Mouse (Mus musculus) forebrain, embryonic 14.5 days (tissue): Measurements from ENCODE around the gene Acox1. TPM values are rescaled to one million over a fixed set of nuclear protein-coding genes. Genes with fewer than 3 reads are reported as not detected.
A peak's percentile ranks its signal among the peaks of the same experiment; 100 is the strongest.

Experiments
- ATAC-seq: fragments of 200-750 bp; cut with Nextera tagmentation; 2 replicates; pipeline ENCODE4 v1.8.0; 2017; ENCODE audit warnings: mild to moderate bottlenecking, moderate library complexity
- DNase-seq: peaks from one replicate; pipeline ENCODE4 v3.0.0-alpha.2; 2015; ENCODE audit warnings: low spot score
- H3K27ac ChIP-seq: fragments of 300-500 bp; sonication (generic); 2 replicates; pipeline ENCODE4 v1.5.1; 2014; ENCODE audit warnings: low read depth, mild to moderate bottlenecking, control low read depth, low read length, moderate library complexity
- H3K27me3 ChIP-seq: fragments of 300-500 bp; sonication (generic); replicated peaks from 2 replicates; pipeline ENCODE4 v1.6.1; 2014; ENCODE audit warnings: low read length, control low read depth, mixed read lengths; ENCODE audit not compliant: control insufficient read depth, insufficient read depth
- H3K36me3 ChIP-seq: fragments of 300-500 bp; sonication (generic); 2 replicates; pipeline ENCODE4 v1.6.1; 2014; ENCODE audit warnings: low read length, control low read depth; ENCODE audit not compliant: control insufficient read depth, insufficient read depth
- H3K4me1 ChIP-seq: fragments of 300-500 bp; sonication (generic); 2 replicates; pipeline ENCODE4 v1.6.1; 2014; ENCODE audit warnings: antibody characterized with exemption, low read length, control low read depth; ENCODE audit not compliant: control insufficient read depth, insufficient read depth
- H3K4me2 ChIP-seq: fragments of 300-500 bp; sonication (generic); 2 replicates; pipeline ENCODE4 v1.6.1; 2014; ENCODE audit warnings: mild to moderate bottlenecking, control low read depth, low read length
- H3K4me3 ChIP-seq: fragments of 300-500 bp; sonication (generic); 2 replicates; pipeline ENCODE4 v1.5.1; 2014; ENCODE audit warnings: low read depth, low read length, control low read depth
- H3K9ac ChIP-seq: fragments of 300-500 bp; sonication (generic); 2 replicates; pipeline ENCODE4 v1.6.1; 2014; ENCODE audit warnings: mild to moderate bottlenecking, low read length, control low read depth, moderate library complexity
- H3K9me3 ChIP-seq: fragments of 300-500 bp; sonication (generic); replicated peaks from 2 replicates; pipeline ENCODE4 v1.6.1; 2016; ENCODE audit warnings: low read length, control low read depth, mixed read lengths; ENCODE audit not compliant: control insufficient read depth
- WGBS: fragments of 180-500 bp; shearing (Covaris S2); extraction: QIAGEN DNeasy Blood & Tissue Kit; methylation state at CpG from one replicate; pipeline ENCODE4 v1.1.7; 2014; 5-methylcytosine and 5-hydroxymethylcytosine counted together
- polyA plus RNA-seq: library from polyadenylated mRNA; unstranded; fragments of >200 nt; fragmentation: Nextera tagmentation; extraction: Ambion mirVana; gene quantifications from 2 replicates; pipeline ENCODE4 v1.2.1, GENCODE M21; 2014

The Acox1 gene
- polyA plus RNA-seq, 1 experiment from 2014 or later = 48.1 TPM

DNA sequence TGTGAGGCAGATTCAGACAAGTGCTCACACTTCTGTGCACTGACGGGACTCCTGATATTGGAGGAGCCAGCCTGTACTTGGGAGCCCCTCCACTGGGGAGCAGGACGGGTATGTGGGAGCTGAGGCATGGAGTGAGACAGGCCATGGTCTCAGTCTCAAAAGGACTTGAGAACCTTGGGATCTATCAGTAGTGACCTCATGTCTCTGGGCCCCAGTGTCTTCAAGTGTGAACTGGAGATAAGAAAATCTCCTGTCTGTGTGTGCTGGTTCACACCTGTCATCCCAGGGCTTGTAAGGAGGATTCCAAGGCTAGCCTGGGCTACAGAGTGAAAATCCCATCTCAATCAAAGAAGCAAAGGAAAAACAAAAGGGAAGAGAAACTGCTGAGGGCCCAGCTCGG lies 55.4 kb downstream of the Acox1 start:
- Histone ChIP-seq H3K9ac (no peak overlapping the region), H3K27me3 (no peaks in the 10 kb centered on the region), H3K27ac (no peak overlapping the region), H3K9me3 (no peaks in the 10 kb centered on the region), H3K4me3 (no peak overlapping the region), H3K4me1 (no peaks in the 10 kb centered on the region), H3K4me2 (no peak overlapping the region), H3K36me3 (peaks cover 72% of the 10 kb centered on the region)
- WGBS = 89% methylated on average over 3 of the region's 3 CpGs
- ATAC-seq (no peak), DNase-seq (no peak)

DNA sequence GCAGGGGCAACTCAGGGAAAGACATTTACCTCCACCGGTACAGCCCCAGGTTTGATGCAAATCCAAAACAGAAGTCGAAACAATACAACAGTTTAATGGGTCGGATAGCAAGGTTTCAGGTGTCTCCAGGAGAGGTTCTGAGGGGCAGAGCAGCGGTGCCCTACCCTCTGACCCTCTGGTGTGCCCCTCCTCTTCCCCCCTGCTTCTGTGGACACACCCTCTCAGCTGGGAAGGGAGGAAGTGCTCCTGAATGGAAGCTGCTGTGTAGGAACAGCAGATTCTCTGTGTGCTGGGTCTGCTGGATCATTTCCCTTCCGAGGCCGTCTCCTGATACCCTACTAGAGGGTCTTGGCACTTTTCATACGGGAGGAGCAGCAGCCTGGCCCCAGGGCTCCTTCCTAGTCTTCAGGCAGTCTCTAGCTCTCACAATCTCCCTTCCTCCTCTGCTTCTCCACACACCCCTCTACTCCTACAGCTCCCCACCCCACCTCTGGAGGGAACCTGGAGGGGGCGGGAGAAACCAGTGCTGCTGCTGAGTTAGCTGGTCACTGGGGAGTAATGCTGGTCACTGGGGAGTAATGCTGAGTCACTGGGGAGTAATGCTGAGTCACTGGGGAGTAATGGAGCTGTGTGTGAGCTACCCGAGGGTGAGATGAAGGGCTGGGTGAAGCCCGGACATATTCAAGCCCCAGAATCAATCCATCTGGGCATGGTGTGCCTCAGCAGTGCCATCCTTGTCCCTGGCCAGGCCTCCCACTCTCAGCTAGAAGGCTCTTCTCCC lies 56.4 kb downstream of the Acox1 start:
- H3K36me3 ChIP-seq = peaks cover 62% of the 10 kb centered on the region
- peaks cover 3% of the 10 kb centered on the region; the same call in 1 of the 2 replicates for H3K4me1 ChIP-seq
- no peak overlapping the region for H3K4me3 ChIP-seq
- no peak overlapping the region for H3K4me2 ChIP-seq
- WGBS = 79% methylated on average over 10 of the region's 10 CpGs
- no peak overlapping the region for H3K27ac ChIP-seq
- ATAC-seq = no peak
- H3K9me3 ChIP-seq = no peaks in the 10 kb centered on the region
- no peaks in the 10 kb centered on the region for H3K27me3 ChIP-seq
- no peak for DNase-seq
- H3K9ac ChIP-seq = no peak overlapping the region

DNA sequence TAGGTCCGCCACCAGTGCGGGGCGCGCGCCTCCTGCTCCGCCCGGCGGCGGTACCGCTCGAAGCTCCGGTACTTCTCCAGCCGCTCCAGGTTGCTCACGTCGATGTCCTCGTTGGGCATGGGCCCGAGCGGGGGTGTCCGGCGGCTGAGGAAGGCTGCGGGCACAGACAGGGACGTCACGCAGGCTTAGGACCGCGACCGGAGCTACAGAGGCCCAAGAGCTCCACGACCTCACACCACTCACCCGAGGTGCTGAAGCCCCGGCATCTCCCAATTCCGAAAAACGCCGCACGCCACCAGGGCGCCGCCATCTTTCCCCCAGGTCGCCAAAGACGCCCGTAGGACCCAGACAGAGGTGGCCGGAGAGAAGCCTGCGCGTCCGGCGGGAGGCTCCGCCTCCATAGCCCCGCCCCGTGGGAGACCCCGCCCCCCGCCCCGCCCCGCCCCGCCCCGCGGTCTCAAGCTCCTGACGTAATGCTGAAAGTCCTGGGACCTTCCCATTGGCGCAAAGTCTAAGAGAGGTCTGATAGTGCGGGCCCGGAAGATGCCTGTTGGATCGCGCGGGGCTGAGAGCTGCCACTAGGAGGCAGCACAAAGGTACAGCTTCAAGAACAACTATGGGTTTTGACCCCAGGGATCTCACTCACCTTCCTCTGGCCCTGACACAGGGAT lies 60.2 kb downstream of the Acox1 start, which contains the start of gene Mrpl38:
TSS of gene Mrpl38 (minus strand) at position 401 of the 671 bp plus-strand sequence.
- WGBS = under 1% methylated on average over 60 of the region's 60 CpGs
- no peaks in the 10 kb centered on the region for H3K9me3 ChIP-seq
- peak within 1 kb of the TSS; percentile 22; the same call in 1 of the 2 replicates for H3K27ac ChIP-seq
- ATAC-seq = peak; percentile 97
- peak within 1 kb of the TSS; percentile 66 for H3K4me3 ChIP-seq
- no peaks in the 10 kb centered on the region for H3K27me3 ChIP-seq
- peak; percentile 97 for DNase-seq
- H3K9ac ChIP-seq = peak within 1 kb of the TSS; percentile 75
- peak within 1 kb of the TSS; percentile 65 for H3K4me2 ChIP-seq
- H3K4me1 ChIP-seq = peaks cover 3% of the 10 kb centered on the region; the same call in 1 of the 2 replicates
- peaks cover 39% of the 10 kb centered on the region for H3K36me3 ChIP-seq

GRCm38 (mm10) chr11:116138096-116138467 lies 60.8 kb downstream of the Acox1 start:
- Histone ChIP-seq H3K9me3 (no peaks in the 10 kb centered on the region), H3K4me1 (peaks cover 3% of the 10 kb centered on the region; the same call in 1 of the 2 replicates), H3K27ac (peak overlapping the region; percentile 22; the same call in 1 of the 2 replicates), H3K9ac (peak overlapping the region; percentile 75), H3K4me2 (peak overlapping the region; percentile 65), H3K27me3 (no peaks in the 10 kb centered on the region), H3K36me3 (peaks cover 36% of the 10 kb centered on the region), H3K4me3 (peak overlapping the region; percentile 66)
- ATAC-seq (no peak; the same call in 1 of the 2 replicates), DNase-seq (no peak)
- under 1% methylated on average over 20 of the region's 20 CpGs for WGBS

DNA sequence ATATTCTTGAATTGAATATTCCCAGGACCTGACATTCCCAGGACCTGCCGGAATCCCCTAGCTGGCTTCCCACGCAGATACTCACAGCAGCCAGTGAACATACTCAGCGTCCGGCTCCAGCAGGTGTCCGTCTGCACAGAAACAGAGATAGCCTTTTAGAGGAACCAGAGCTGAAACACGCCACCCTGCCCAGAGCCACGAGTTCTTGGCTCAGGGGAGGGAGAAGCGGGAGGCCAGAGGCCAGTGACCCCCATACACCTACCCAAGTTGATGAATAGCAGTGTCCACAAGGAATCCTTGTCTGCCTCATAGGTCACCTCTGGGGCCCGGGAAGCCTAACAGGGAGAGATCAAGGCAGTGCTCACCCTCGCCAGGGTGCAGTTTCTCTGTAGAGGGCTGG lies 64.7 kb downstream of the Acox1 start:
- 90% methylated on average over 10 of the region's 10 CpGs for WGBS
- ATAC-seq = no peak
- peaks cover 31% of the 10 kb centered on the region for H3K36me3 ChIP-seq
- no peaks in the 10 kb centered on the region for H3K9me3 ChIP-seq
- H3K4me2 ChIP-seq = no peak overlapping the region
- no peak for DNase-seq
- H3K9ac ChIP-seq = no peak overlapping the region
- no peak overlapping the region for H3K4me3 ChIP-seq
- H3K27me3 ChIP-seq = no peaks in the 10 kb centered on the region
- no peak overlapping the region for H3K27ac ChIP-seq
- H3K4me1 ChIP-seq = peaks cover 3% of the 10 kb centered on the region

- DNase-seq (no peak), ATAC-seq (no peak)
- Histone ChIP-seq H3K36me3 (peaks cover 31% of the 10 kb centered on the region), H3K4me2 (no peak overlapping the region), H3K4me3 (no peak overlapping the region), H3K9me3 (no peaks in the 10 kb centered on the region), H3K27ac (no peak overlapping the region), H3K4me1 (peaks cover 3% of the 10 kb centered on the region), H3K27me3 (no peaks in the 10 kb centered on the region), H3K9ac (no peak overlapping the region)
- 81% methylated on average over 5 of the region's 5 CpGs for WGBS
Observed at GRCm38 (mm10) chr11:116133497-116133896, 65.3 kb downstream of the Acox1 start.

GRCm38 (mm10) chr11:116132366-116133333 lies 66.2 kb downstream of the Acox1 start:
- no peaks in the 10 kb centered on the region for H3K27me3 ChIP-seq
- DNase-seq (no peak), ATAC-seq (no peak)
- 90% methylated on average over 16 of the region's 16 CpGs for WGBS
- peaks cover 31% of the 10 kb centered on the region for H3K36me3 ChIP-seq
- peaks cover 1% of the 10 kb centered on the region for H3K4me1 ChIP-seq
- no peak overlapping the region for H3K4me3 ChIP-seq
- H3K27ac ChIP-seq = no peak overlapping the region
- no peak overlapping the region for H3K9ac ChIP-seq
- no peak overlapping the region for H3K4me2 ChIP-seq
- no peaks in the 10 kb centered on the region for H3K9me3 ChIP-seq
